ENCODE assay signal across 8 mouse cellular contexts in the genomic region with DNA sequence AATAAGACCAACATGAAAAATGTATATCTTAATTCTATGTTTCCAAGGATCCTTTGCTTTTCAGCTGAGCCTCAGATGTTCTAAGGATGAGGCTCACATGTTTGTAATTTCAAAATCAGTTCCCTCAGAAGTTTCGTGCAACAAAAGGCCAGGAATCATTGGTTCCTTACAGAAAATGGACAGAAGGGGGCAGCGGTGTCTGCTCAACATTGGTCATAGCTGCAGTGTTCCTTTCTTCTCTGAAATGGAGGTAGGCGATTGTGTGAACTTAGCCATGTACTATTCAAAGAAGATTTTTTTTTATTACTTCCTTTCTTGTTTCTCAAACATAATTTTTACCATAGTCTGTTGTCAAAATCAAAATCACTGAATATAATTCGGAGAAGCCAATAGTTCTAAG.
A peak's percentile ranks its signal among the peaks of the same experiment; 100 is the strongest.
DNase-seq lines count a peak whose midpoint lies in the region; ATAC-seq and TF ChIP-seq lines count a peak whose summit lies in the region.
"Had no signal": no experiment of that assay in that cellular context is flagged by ENCODE, and none has a peak within 500 bp of the region (broad histone marks: within the 10 kb centered on the region; RNA-seq: fewer than 3 reads in every experiment).

No protein-coding gene starts in this region.

- H3K4me1 ChIP-seq in limb, embryonic 11.5 days (ENCODE audit: control insufficient read depth, insufficient read depth, low read length) = no peaks in the 10 kb centered on the region
- H3K4me1 ChIP-seq in limb, embryonic 10.5 days = no peaks in the 10 kb centered on the region
- peaks cover 9% of the 10 kb centered on the region for H3K4me1 ChIP-seq in E14TG2a.4 (replicated peaks; ENCODE audit: low read depth, low read length)

- H3K27me3 ChIP-seq in limb, embryonic 11.5 days (ENCODE audit: control insufficient read depth, insufficient read depth, low read length) = no peaks in the 10 kb centered on the region
- H3K27me3 ChIP-seq in limb, embryonic 10.5 days (ENCODE audit: low read depth, poor library complexity, severe bottlenecking) = no peaks in the 10 kb centered on the region
- no peaks in the 10 kb centered on the region for H3K27me3 ChIP-seq in E14TG2a.4 (ENCODE audit: insufficient read depth, low read length)
- H3K27me3 ChIP-seq: lung, embryonic 15.5 days had no signal

- peak; percentile 47 for TF ChIP-seq CTCF in E14TG2a.4 (conservative IDR thresholded peaks at IDR 0.05; ENCODE audit: low read length)

- no peaks in the 10 kb centered on the region for H3K36me3 ChIP-seq in limb, embryonic 11.5 days (ENCODE audit: control insufficient read depth, insufficient read depth, low read length)
- H3K36me3 ChIP-seq in limb, embryonic 10.5 days = no peaks in the 10 kb centered on the region
- H3K36me3 ChIP-seq in E14TG2a.4 (ENCODE audit: insufficient read depth, low read length) = peaks cover 5% of the 10 kb centered on the region
- H3K36me3 ChIP-seq: lung, embryonic 15.5 days had no signal

- ATAC-seq in limb, embryonic 11.5 days (ENCODE audit: insufficient number of reproducible peaks, low FRiP score, low TSS enrichment, low read depth) = no peak

- peak; percentile 54 for DNase-seq in limb, embryonic 11.5 days (ENCODE audit: low spot score)
- DNase-seq in limb, embryonic 10.5 days (ENCODE audit: low spot score) = no peak
- DNase-seq in adipocyte (ENCODE audit: low spot score) = peak; percentile 85
- DNase-seq in gastrocnemius, adult 18-20 months (ENCODE audit: low spot score) = peak; percentile 64
- DNase-seq in layer of hippocampus, adult 9-11 months = peak; percentile 17
- DNase-seq in right cerebral cortex, postnatal 10 days (ENCODE audit: low spot score in 2 of 2) = peak; percentile 48 to 54

- no peak overlapping the region for H3K4me2 ChIP-seq in limb, embryonic 11.5 days (ENCODE audit: low read depth, severe bottlenecking)
- H3K4me2 ChIP-seq: lung, embryonic 15.5 days had no signal

- H3K9ac ChIP-seq in limb, embryonic 11.5 days (ENCODE audit: low read length) = no peak overlapping the region
- H3K9ac ChIP-seq: lung, embryonic 15.5 days had no signal

- WGBS in limb, embryonic 11.5 days = 30% methylated on average over 4 of the region's 4 CpGs
- 45% methylated on average over 4 of the region's 4 CpGs for WGBS in limb, embryonic 10.5 days

- no peak overlapping the region for H3K27ac ChIP-seq in limb, embryonic 11.5 days (replicated peaks; ENCODE audit: low read depth, low read length)
- H3K27ac ChIP-seq in limb, embryonic 10.5 days = no peak overlapping the region
- H3K27ac ChIP-seq: lung, embryonic 15.5 days had no signal

- H3K9me3 ChIP-seq in limb, embryonic 11.5 days (ENCODE audit: control insufficient read depth, low read length) = no peaks in the 10 kb centered on the region
- no peaks in the 10 kb centered on the region for H3K9me3 ChIP-seq in limb, embryonic 10.5 days (replicated peaks)
- peaks cover 7% of the 10 kb centered on the region; the same call in 1 of the 2 replicates for H3K9me3 ChIP-seq in E14TG2a.4 (ENCODE audit: low read length)
- H3K9me3 ChIP-seq: lung, embryonic 15.5 days had no signal

- H3K4me3 ChIP-seq in limb, embryonic 11.5 days (ENCODE audit: low read depth, low read length) = no peak overlapping the region
- H3K4me3 ChIP-seq in limb, embryonic 10.5 days = no peak overlapping the region
- no peak overlapping the region for H3K4me3 ChIP-seq in E14TG2a.4 (replicated peaks; ENCODE audit: low read length)
- H3K4me3 ChIP-seq: lung, embryonic 15.5 days had no signal
